Mouse (Mus musculus) left cerebral cortex, adult 9 months (tissue): ENCODE measurements at regions not wholly inside any gene's neighbourhood (a gene's known extent, or its start where the extent isn't known, plus 50 kb on each side); places are given as distances from the start of the nearest gene placed in this dataset.

ENCODE experiments used
- DNase-seq, 2 experiments: peaks; one replicate each; pipeline ENCODE4 v3.0.0; 2022; ENCODE audit warnings: low spot score in 2 of 2

DNA sequence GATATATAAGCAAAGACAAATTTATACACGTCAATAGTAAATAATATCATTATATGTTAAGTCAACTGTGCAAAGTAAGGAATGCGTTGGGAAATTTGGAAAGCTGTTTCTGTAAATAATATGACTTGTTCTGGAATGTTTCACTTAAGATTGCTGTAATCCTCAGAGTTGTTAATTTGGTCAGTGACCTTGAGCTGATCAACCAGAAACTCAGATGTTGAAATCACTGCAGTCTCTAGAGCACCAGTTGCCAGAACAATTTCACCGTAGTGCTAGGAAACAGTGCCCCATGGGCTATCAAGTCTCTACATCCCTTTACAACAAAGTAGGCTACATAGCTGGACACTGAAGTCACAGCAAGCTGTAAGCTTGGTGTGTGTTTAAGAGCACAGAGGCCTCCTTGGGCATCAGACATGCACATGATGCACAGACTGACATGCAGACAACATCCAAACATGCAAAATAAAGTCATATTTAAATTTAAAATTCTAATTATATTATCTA, 212.6 kb downstream of the Pik3r1 start:
- no peak for DNase-seq

GRCm38 (mm10) chr13:101553131-101553549, 214.9 kb downstream of the Pik3r1 start:
- peak in 1 of 2 experiments; percentile 32 for DNase-seq

DNA sequence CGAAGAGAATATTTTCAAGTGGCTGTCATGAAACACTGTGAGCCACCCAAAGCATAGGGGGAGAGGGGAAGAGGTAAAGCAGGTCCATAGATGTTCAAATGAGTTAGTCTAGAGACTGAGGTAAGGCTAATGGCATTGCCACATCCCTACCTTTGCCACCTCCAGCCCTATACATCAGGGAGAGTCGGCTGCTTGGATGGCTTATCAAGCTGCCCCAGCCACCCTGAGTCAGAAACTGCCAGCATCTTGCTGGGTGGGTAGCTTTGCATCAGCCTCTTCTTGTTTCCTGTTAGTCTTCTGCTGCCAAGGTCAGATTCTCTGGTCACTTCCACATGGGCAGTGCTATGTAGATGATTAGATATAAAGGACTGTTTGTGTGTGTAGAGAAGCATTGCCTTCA, 215.6 kb downstream of the Pik3r1 start:
- no peak for DNase-seq

DNA sequence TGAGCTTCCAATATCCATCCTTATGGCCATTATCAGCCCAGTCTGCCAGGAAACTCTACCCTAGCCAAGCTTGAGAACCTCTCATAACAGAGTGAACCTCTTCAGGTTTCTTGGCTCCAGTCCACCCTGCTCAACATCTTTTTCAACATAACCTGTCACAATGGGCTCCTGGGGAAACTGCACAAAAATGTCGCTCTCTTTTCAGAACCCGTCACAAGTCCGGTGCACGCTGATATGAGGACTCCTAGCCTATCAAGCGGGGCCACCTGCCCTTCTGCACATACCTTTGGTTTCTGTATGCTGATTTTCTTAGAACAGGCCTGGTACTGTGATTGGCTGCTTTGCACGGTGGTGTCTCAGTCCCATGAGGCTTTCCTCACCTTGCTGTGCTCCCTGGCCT, 216.9 kb downstream of the Pik3r1 start:
- no peak for DNase-seq

- no peak for DNase-seq
These were observed 217.5 kb downstream of the Pik3r1 start for GRCm38 (mm10) chr13:101550526-101550925.

DNA sequence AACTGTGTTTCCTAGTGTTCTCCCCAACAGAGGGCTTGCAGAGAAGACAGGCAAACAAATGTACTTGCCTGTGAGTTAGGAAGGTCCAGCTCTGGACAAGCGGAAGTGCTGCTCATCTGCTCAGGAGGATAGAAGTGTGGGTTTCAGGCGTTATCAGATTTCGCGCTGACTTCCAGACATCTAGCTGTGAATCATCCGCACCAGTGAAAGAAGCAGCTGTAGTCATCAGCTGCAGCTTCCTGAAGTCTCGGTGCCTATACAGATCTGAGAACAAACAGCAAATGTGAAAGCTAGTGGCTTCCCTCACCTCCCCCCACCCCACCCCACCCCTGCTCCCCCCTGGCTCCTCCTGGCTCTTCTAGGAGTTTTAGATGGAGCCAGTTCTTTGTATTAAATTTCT, 220.1 kb downstream of the Pik3r1 start:
- DNase-seq = no peak

DNA sequence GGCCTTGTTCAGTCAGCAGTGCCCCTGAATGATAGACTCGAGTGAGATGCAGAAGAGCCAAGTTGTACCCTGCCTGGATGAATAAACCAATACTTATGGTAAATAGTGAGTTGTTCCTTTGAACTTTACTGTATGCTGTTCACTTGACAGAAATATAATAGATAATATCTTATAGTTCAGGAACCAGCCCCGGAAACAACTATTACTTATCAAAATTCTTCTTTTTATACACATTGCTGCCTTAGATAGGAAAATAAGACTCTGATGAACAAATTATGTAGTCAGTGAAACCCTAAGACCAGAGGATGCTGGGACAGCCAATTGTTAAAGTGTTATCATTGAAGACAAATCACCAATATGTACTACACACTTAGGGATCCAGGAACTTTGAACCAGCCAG, 220.7 kb downstream of the Pik3r1 start:
- DNase-seq = no peak

GRCm38 (mm10) chr13:101545344-101546181, 222.5 kb downstream of the Pik3r1 start:
- no peak for DNase-seq

DNA sequence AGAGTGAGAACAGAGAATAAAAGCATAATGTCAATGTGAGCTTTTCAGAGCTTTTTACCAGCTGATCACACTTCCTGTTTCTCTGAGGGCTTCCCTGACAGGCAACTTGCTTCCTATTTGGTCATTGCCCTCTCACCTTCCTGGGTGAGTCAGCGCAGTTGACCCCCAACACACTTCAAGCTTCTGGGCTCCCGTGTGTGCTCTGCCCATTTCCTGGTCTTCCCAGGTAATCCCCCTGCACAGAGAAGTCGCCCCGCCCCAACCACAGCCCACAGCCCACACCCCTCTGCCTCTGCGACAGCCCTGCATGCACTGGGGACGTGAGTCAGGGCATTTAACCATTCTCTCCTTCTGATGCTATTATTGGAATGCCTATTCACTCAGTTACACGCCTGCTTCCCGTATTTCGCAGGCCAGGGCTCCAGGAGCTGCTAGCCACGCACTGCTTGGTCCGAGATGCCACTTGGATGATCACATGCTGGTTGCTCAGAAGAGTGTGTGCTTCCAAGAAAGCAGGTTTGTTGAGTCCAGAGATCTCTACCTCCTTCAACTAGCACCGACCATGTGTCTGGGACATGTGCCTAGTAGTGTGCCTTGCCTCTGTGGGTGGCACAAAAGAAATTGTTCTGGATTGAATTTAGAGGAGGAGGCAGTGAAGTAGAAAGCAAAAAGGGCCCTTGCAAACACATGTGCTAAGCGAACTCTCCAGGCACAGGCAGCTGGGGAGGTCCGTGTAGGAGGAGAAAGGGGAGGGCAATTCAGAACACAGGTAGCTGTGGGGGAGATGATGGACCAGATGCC, 227.4 kb downstream of the Pik3r1 start:
- peak; percentile 73 to 79 for DNase-seq

DNA sequence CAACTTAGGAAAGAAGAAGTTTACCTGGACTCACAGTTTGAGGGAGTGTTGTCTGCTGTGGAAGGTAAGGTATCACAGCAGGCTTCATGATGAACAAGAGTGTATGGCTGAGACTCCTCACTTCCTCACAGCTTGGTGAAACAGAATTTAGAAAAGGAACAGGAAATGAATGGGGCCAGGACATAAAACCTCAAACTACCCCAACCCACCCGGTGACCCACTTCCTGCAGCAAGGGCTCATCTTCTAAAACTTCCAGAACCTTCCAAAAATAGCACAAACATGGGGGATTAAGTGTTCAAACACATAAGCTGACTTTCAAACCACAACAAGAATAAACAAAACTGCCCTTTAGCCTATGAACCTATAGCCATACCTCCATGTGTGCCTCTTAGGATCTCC, 229.9 kb downstream of the Pik3r1 start:
- DNase-seq = no peak

DNA sequence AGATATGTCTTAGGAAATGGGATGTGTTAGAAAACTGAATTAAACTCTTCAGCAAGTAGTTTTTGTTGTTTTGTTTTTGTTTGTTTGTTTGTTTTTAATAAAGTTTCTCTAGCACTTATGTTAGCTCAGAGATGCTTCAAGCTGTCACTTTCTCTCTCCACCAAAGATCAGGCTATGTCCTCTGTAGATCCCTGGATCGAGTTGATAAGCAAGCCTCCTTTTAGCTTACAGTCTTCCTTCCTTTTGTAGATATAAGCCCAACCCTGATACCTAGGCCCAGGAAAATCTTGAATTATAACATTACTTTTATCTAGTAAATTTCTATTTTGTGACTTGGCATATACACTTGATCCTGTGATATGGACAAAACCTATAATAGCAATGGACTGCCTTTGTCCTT, 232.0 kb downstream of the Pik3r1 start:
- no peak for DNase-seq

GRCm38 (mm10) chr13:101535331-101535866, 232.6 kb downstream of the Pik3r1 start:
- DNase-seq = no peak

GRCm38 (mm10) chr13:101534490-101534889, 233.5 kb downstream of the Pik3r1 start:
- DNase-seq = no peak

DNA sequence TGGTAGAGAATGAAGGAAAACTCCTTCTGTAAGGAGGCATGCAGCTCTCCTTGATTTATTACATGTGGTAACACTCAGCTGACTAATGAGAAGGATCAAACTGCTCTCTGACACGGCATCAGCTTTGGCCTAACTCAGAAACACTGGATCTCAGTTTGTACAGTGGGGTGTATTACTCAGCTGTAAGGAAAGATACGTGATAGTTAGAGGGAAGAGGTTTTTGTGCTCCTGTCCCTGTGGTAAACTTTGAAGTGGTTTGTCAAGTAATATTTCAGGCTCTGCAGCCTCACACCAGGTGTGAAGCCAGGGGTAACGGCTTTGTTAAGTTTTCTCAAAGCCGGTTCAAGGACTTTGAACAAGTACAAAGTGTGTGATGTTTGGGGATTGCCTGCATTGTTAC, 235.1 kb downstream of the Pik3r1 start:
- no peak for DNase-seq

GRCm38 (mm10) chr13:101527691-101528090, 240.3 kb downstream of the Pik3r1 start:
- no peak for DNase-seq

- DNase-seq = no peak
These were observed 243.2 kb downstream of the Pik3r1 start for GRCm38 (mm10) chr13:101524781-101525180.

DNA sequence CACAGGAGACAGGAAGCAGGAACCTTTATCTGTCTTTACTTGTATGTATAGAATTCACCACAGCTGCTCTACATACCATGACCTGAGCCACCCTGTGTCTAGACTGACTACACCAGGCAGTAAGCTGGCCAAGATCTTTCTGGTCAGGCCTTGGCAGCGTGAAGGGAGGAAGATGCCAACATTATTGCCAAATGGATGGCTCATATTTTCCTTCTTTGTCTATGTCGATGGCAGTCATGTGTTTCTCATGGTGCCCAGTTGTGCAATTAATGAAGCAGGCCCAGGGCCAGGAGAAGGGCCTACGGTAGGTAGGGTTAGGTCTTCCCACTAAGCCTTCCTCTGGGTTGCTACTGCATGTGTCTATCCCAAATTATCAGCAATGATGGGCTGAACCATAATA, 243.8 kb downstream of the Pik3r1 start:
- DNase-seq = no peak

DNA sequence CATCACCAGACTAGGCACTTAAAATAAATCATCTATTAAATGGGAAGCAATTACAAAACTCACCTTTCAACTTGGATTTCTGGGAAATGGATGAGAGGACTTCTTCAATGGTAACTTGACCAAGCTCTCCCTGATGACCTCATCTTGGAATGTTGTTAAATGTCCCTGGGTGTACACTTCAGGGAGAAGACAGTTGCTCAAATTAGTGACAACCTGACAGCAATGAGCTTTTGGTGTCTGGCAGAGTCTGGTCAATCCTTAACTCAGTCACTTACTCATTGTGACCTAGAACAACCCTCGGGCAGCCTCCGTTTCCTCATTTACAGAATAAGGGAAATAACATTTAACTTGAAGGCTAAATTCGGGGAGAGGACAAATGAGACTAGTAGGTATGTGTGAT, 244.5 kb downstream of the Pik3r1 start:
- no peak for DNase-seq

- no peak for DNase-seq
These were observed 245.4 kb downstream of the Pik3r1 start for GRCm38 (mm10) chr13:101522597-101522996.

- no peak for DNase-seq
These were observed 254.7 kb downstream of the Pik3r1 start for GRCm38 (mm10) chr13:101513354-101513753.

- peak in 1 of 2 experiments; percentile 46 for DNase-seq
These were observed 258.1 kb downstream of the Pik3r1 start for GRCm38 (mm10) chr13:101509946-101510345.

- DNase-seq = no peak
These were observed 259.7 kb downstream of the Pik3r1 start for GRCm38 (mm10) chr13:101508331-101508730.
